Mouse (Mus musculus) CH12.LX (cell line): ENCODE measurements around the gene Prr14l.

Source experiments
- CTCF ChIP-seq, 2 experiments: IDR thresholded peaks in 1 of 2; conservative IDR thresholded peaks in 1 of 2; 2 replicates each; pipeline ENCODE4 v1.5.1; 2011 to 2012; ENCODE audit warnings: low read depth in 2 of 2, low read length in 2 of 2, improper control_type of control experiment in 1 of 2, inconsistent platforms in 1 of 2, mild to moderate bottlenecking in 1 of 2, moderate library complexity in 1 of 2
- E2F4 ChIP-seq: IDR thresholded peaks from 2 replicates; pipeline ENCODE4 v1.6.1; 2011; ENCODE audit warnings: low read depth, low read length, improper control_type of control experiment; ENCODE audit not compliant: insufficient replicate concordance
- IRF4 ChIP-seq: IDR thresholded peaks from 2 replicates; pipeline ENCODE4 v1.6.1; 2014; ENCODE audit warnings: low read depth, mild to moderate bottlenecking, inconsistent platforms, low read length, improper control_type of control experiment
- JUND ChIP-seq: conservative IDR thresholded peaks from 2 replicates; pipeline ENCODE4 v1.6.1; 2011; ENCODE audit warnings: low read depth, low read length, improper control_type of control experiment
- MYC ChIP-seq: IDR thresholded peaks from 2 replicates; pipeline ENCODE4 v1.6.1; 2011; ENCODE audit warnings: low read depth, mild to moderate bottlenecking, improper control_type of control experiment, low read length
- POLR2A ChIP-seq: IDR thresholded peaks from 2 replicates; pipeline ENCODE4 v1.6.1; 2011; ENCODE audit warnings: low read depth, mild to moderate bottlenecking, improper control_type of control experiment, low read length
- TCF12 ChIP-seq: IDR thresholded peaks from 2 replicates; pipeline ENCODE4 v1.6.1; 2014; ENCODE audit warnings: low read depth, mild to moderate bottlenecking, inconsistent platforms, low read length, improper control_type of control experiment
- ZKSCAN1 ChIP-seq: IDR thresholded peaks from 2 replicates; pipeline ENCODE4 v1.6.1; 2012; ENCODE audit warnings: low read depth, inconsistent platforms, low read length, improper control_type of control experiment, borderline replicate concordance

DNA sequence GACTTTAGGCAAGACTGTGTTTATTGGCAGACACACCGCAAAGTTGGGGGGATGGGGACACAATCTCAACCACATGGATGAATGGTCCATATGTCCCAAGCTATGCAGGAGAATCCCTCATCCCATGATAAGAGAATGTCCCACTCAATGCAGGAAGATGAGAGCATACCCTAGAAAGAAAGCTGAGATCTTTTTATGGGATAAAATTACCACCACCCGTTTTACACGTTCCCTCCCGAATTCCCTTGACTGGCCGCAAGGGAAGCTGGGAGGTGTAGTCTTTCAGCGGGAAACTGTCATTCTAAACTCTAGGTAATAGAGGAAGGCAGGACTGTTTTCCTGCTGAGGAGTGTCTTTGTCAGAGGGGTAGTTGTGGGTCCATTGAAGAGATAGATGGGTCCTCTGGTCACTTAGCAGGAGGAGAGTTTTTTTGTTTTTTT lies 3.7 kb upstream of the Prr14l start:
- TF ChIP-seq E2F4 (no peak), TCF12 (no peak), POLR2A (no peak), IRF4 (no peak), CTCF (conservative IDR thresholded peaks at IDR 0.05 in 1 of 2, IDR thresholded peaks at IDR 0.05 in 1 of 2; ENCODE audit: low read depth in 2 of 2, low read length in 2 of 2) (no peak), MYC (no peak), ZKSCAN1 (no peak), JUND (no peak)
